Mouse (Mus musculus) midbrain, embryonic 11.5 days (tissue): ENCODE data around the gene Spata33. TPM values are rescaled to one million over a fixed set of nuclear protein-coding genes. Genes with fewer than 3 reads are reported as not detected.
A peak's percentile ranks its signal among the peaks of the same experiment; 100 is the strongest.

Experiments
- ATAC-seq: fragments of 200-750 bp; cut with Nextera tagmentation; 2 replicates; pipeline ENCODE4 v1.8.0; 2017; ENCODE audit warnings: moderate TSS enrichment, moderate library complexity; ENCODE audit not compliant: low FRiP score
- DNase-seq: peaks from one replicate; pipeline ENCODE4 v3.0.0; 2015; ENCODE audit warnings: low spot score; ENCODE audit errors: missing footprints
- H3K27ac ChIP-seq: fragments of 300-500 bp; sonication (generic); 2 replicates; pipeline ENCODE4 v1.5.1; 2014; ENCODE audit warnings: low read depth, low read length
- H3K27me3 ChIP-seq: fragments of 300-500 bp; sonication (generic); 2 replicates; pipeline ENCODE4 v1.6.1; 2014; ENCODE audit warnings: mild to moderate bottlenecking, low read length, moderate library complexity, mixed read lengths; ENCODE audit not compliant: control insufficient read depth, insufficient read depth
- H3K36me3 ChIP-seq: fragments of 300-500 bp; sonication (generic); 2 replicates; pipeline ENCODE4 v1.6.1; 2014; ENCODE audit warnings: mild to moderate bottlenecking, low read length, moderate library complexity, mixed read lengths; ENCODE audit not compliant: control insufficient read depth, insufficient read depth
- H3K4me1 ChIP-seq: fragments of 300-500 bp; sonication (generic); 2 replicates; pipeline ENCODE4 v1.6.1; 2014; ENCODE audit warnings: low read length; ENCODE audit not compliant: control insufficient read depth, insufficient read depth
- H3K4me2 ChIP-seq: fragments of 300-500 bp; sonication (generic); 2 replicates; pipeline ENCODE4 v1.6.1; 2014; ENCODE audit warnings: mild to moderate bottlenecking, moderate library complexity
- H3K4me3 ChIP-seq: fragments of 300-500 bp; sonication (generic); 2 replicates; pipeline ENCODE4 v1.5.1; 2014; ENCODE audit warnings: low read depth, low read length
- H3K9ac ChIP-seq: fragments of 300-500 bp; sonication (generic); 2 replicates; pipeline ENCODE4 v1.6.1; 2014; ENCODE audit warnings: low read length
- H3K9me3 ChIP-seq: fragments of 300-500 bp; sonication (generic); 2 replicates; pipeline ENCODE4 v1.6.1; 2016; ENCODE audit warnings: low read length; ENCODE audit not compliant: control insufficient read depth
- WGBS: fragments of 180-500 bp; shearing (Covaris S2); extraction: QIAGEN DNeasy Blood & Tissue Kit; methylation state at CpG from one replicate; pipeline ENCODE4 v1.1.7; 2014; 5-methylcytosine and 5-hydroxymethylcytosine counted together
- polyA plus RNA-seq: library from polyadenylated mRNA; unstranded; fragments of >200 nt; fragmentation: Nextera tagmentation; extraction: Ambion mirVana; gene quantifications from 2 replicates; pipeline ENCODE4 v1.2.1, GENCODE M21; 2014

Spata33 gene
- polyA plus RNA-seq, 1 experiment from 2014 or later, result 5.9 TPM

DNA sequence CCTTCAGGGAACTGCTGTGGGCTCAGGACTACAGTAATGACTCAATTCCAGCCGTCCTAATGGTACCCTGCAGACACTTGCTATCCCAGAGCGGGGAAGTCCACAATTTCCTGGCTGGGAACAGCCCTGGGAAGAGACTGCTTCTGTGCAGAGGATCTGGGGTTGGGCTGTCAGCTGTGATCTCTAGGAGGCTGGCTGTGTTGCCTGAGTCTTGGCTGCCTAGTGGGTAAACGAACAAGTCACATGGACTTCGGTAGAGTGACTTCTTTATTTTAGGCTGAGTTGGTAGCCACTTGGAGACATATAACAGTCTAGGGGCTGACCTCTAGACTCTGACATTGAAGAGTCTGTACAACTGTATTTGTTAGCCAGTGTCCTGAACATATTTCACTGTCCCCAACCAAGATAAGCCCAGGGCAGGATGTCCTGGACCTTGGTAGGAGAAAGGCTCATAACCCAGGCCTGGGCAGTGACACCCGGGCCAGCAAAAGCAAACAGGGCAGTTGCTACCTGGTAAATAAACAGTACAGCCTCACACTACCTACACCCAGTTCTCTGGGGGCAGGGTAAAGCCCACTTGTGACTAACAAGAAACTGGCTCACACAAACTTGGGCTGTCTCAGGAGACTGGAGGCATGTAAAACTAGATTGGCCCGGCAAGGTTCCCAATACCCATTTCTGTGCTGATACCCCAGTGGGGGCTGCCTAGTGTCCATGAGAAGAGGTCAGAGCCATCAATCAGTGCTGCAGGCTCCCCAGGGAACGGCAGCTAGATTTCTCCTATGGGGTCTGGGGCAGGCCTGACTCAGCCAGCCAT is 29.7 kb downstream of the Spata33 start:
- ATAC-seq, result no peak
- H3K27ac ChIP-seq, result no peak overlapping the region
- no peaks in the 10 kb centered on the region for H3K9me3 ChIP-seq
- 90% methylated on average over 7 of the region's 7 CpGs for WGBS
- H3K9ac ChIP-seq, result no peak overlapping the region
- H3K4me1 ChIP-seq, result no peaks in the 10 kb centered on the region
- H3K27me3 ChIP-seq, result no peaks in the 10 kb centered on the region
- no peak overlapping the region for H3K4me2 ChIP-seq
- H3K36me3 ChIP-seq, result peaks cover 5% of the 10 kb centered on the region
- DNase-seq, result peak; percentile 72
- no peak overlapping the region for H3K4me3 ChIP-seq

DNA sequence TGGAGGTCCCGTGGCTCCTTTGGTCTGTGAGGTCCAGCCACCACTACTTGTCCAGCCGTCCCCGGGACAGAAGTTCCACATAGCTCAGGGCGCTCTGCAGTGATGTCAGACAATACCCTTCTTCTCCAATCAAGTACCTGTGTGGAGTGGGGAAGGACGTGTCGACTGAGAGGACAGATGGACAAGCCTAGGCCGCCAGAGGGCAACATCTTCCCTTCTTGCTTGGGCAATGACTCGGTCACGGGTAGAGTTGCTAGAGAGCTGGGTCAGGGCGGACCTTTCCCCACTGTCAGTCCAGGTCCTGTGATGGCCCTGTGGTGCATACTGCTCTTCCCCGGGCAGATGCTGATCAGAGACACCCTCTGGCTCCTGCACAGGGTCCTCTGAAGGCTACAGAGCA is 30.4 kb downstream of the Spata33 start:
- Histone ChIP-seq H3K4me2 (no peak overlapping the region), H3K9me3 (no peaks in the 10 kb centered on the region), H3K27me3 (no peaks in the 10 kb centered on the region), H3K27ac (no peak overlapping the region), H3K9ac (no peak overlapping the region), H3K4me3 (no peak overlapping the region), H3K4me1 (no peaks in the 10 kb centered on the region), H3K36me3 (peaks cover 12% of the 10 kb centered on the region)
- 63% methylated on average over 11 of the region's 11 CpGs for WGBS
- ATAC-seq (no peak), DNase-seq (peak; percentile 72)

DNA sequence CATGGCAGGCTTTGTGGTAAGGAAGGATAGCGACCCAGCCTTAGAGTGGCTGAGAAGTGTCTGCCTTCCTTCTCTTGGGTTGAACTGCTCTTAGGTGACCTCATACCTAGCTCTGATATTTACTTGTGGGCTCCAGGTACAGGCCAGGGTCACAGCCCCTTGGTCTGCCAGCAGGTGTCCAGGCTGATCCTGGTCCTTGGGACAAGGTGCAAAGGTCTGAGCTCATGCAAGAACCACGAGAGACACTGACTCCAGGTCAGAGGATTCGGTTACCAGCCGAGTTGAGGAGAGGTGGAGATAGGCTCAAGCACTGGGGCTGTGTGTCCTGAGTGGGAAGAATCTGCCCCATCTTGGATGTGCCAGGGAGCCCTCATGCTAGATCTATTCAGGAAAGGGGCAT is 31.8 kb downstream of the Spata33 start:
- peaks cover 18% of the 10 kb centered on the region for H3K36me3 ChIP-seq
- H3K9ac ChIP-seq, result no peak overlapping the region
- ATAC-seq, result no peak
- no peak overlapping the region for H3K4me2 ChIP-seq
- 98% methylated on average over 4 of the region's 4 CpGs for WGBS
- H3K27me3 ChIP-seq, result no peaks in the 10 kb centered on the region
- no peak overlapping the region for H3K4me3 ChIP-seq
- peak; percentile 75 for DNase-seq
- H3K9me3 ChIP-seq, result no peaks in the 10 kb centered on the region
- H3K27ac ChIP-seq, result no peak overlapping the region
- no peaks in the 10 kb centered on the region for H3K4me1 ChIP-seq

DNA sequence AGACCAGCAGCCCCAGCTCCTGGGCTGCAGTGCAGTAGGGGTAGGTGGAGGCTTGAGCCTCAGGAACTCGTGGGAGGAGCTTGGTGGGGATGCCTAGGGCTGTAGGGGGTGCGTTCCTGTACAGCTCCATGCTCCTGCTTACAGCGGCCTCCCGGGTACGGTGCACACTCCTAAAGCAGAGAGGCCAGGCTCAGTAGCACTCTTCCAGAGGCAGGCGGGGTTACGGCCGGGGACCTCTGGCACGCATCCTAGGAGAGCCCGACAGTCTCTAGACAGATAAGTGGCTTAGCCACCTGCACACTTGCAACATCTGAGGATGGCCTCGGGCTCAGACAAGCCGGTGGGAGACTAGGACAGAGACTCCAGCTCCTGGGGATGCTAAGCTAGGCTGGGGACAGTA is 32.9 kb downstream of the Spata33 start:
- H3K36me3 ChIP-seq, result peaks cover 23% of the 10 kb centered on the region
- H3K9ac ChIP-seq, result no peak overlapping the region
- no peaks in the 10 kb centered on the region for H3K27me3 ChIP-seq
- no peak overlapping the region for H3K4me3 ChIP-seq
- 95% methylated on average over 12 of the region's 12 CpGs for WGBS
- H3K9me3 ChIP-seq, result no peaks in the 10 kb centered on the region
- DNase-seq (peak; percentile 47), ATAC-seq (no peak)
- no peak overlapping the region for H3K27ac ChIP-seq
- no peaks in the 10 kb centered on the region for H3K4me1 ChIP-seq
- no peak overlapping the region for H3K4me2 ChIP-seq

DNA sequence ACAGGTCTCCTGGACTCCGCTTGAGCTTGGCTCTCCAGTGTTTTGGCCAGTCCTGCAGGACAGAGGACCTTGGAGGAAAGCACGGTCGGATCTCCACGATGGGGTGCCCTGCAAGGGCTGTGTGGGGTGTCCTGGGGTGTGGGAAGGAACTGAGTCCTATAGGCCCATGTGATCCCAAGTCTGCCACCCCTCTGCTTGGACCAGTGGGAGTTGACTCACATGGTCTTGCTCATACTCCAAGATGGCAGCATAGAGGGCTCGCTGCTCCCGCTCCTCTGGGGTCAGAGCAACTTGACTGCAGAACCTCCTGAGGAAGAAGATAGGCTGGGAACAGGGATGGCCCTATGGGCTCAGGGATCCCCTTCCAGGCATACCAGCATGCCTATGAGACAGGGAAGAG is 35.1 kb downstream of the Spata33 start:
- whole genome bisulfite sequencing, result 95% methylated on average over 6 of the region's 6 CpGs

DNA sequence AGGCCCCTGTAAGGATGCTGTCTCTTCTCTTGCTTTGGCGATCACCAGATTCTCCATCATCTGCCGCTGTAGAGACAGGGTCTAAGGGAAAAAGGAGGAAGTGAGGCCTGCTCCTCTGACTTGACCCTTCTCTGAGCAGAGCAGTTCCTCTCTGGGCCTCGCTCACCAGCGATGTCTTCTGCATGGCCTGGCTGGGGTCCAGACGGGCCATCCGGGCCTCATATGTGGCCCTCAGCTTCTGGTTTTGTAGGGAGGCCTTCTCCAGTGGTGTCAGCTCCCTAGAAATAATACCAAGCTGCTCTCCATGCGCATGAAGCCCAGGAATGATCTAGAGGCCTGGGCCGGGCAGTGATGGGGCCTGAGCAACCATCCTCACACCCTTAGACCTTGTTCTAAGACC is 36.0 kb downstream of the Spata33 start:
- Histone ChIP-seq H3K4me2 (no peak overlapping the region), H3K27ac (no peak overlapping the region), H3K4me3 (no peak overlapping the region), H3K4me1 (peaks cover 7% of the 10 kb centered on the region), H3K27me3 (no peaks in the 10 kb centered on the region), H3K9ac (no peak overlapping the region), H3K9me3 (no peaks in the 10 kb centered on the region), H3K36me3 (peaks cover 25% of the 10 kb centered on the region)
- no peak for ATAC-seq
- WGBS, result 92% methylated on average over 8 of the region's 8 CpGs
- peak; percentile 23 for DNase-seq

More for the DNA sequence above, 35.1 kb downstream of the Spata33 start:
- H3K27me3 ChIP-seq, result no peaks in the 10 kb centered on the region
- H3K27ac ChIP-seq, result no peak overlapping the region
- H3K4me2 ChIP-seq, result no peak overlapping the region
- no peaks in the 10 kb centered on the region; the same call in none of the 2 replicates for H3K4me1 ChIP-seq
- peaks cover 25% of the 10 kb centered on the region for H3K36me3 ChIP-seq
- H3K9ac ChIP-seq, result no peak overlapping the region
- no peaks in the 10 kb centered on the region for H3K9me3 ChIP-seq
- ATAC-seq, result no peak
- no peak overlapping the region for H3K4me3 ChIP-seq
- DNase-seq, result peak; percentile 17

DNA sequence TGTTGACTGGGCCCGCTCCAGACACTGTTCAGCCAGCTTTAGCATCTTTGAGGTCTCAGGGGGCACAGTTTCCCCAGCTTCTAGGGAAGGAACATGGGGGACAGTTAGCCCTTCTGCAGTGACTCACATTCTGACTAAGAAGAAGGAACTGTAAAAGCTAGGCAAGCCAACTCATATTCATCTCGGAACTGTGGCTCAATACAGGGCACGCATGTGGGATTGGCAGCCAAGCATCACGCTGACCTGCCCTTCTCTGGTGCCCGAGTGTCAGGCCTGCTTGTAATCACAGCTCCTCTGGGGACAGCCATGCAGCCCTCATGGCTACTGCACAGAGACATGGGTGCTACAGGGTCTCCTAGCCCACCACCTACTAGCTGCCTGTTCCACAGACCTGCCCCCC is 38.3 kb downstream of the Spata33 start:
- H3K4me2 ChIP-seq, result no peak overlapping the region
- peak; percentile 54 for DNase-seq
- H3K9ac ChIP-seq, result no peak overlapping the region
- H3K27ac ChIP-seq, result no peak overlapping the region
- peaks cover 15% of the 10 kb centered on the region for H3K4me1 ChIP-seq
- WGBS, result 95% methylated on average over 5 of the region's 5 CpGs
- peaks cover 25% of the 10 kb centered on the region for H3K36me3 ChIP-seq
- H3K9me3 ChIP-seq, result no peaks in the 10 kb centered on the region
- no peaks in the 10 kb centered on the region for H3K27me3 ChIP-seq
- no peak for ATAC-seq
- H3K4me3 ChIP-seq, result no peak overlapping the region

DNA sequence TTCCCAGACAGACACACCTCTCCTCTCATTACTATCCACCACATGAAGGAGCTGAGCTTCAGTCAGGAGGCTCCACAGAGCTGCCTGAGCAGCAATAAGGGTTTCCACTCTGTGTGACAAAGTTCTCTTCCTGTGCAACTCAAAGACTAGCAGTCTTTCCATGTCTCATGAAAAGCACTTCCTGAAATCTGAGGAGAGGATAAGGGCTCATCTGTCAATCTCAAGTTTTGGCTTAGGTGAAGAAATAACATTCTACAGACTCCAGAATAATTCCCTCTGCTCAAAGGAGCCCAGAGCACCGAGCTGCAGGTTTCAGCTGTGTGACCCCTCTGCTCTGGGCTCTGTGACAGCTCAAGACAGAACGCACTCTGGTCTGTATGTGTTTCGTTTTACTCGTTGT is 40.3 kb downstream of the Spata33 start:
- WGBS, result 71% methylated on average over 4 of the region's 4 CpGs
- Histone ChIP-seq H3K27me3 (no peaks in the 10 kb centered on the region), H3K9ac (peak overlapping the region; percentile 97), H3K4me2 (peak overlapping the region; percentile 96), H3K9me3 (no peaks in the 10 kb centered on the region), H3K36me3 (peaks cover 19% of the 10 kb centered on the region), H3K4me1 (peaks cover 15% of the 10 kb centered on the region), H3K27ac (no peak overlapping the region), H3K4me3 (peak overlapping the region; percentile 97)
- ATAC-seq (no peak), DNase-seq (no peak)

DNA sequence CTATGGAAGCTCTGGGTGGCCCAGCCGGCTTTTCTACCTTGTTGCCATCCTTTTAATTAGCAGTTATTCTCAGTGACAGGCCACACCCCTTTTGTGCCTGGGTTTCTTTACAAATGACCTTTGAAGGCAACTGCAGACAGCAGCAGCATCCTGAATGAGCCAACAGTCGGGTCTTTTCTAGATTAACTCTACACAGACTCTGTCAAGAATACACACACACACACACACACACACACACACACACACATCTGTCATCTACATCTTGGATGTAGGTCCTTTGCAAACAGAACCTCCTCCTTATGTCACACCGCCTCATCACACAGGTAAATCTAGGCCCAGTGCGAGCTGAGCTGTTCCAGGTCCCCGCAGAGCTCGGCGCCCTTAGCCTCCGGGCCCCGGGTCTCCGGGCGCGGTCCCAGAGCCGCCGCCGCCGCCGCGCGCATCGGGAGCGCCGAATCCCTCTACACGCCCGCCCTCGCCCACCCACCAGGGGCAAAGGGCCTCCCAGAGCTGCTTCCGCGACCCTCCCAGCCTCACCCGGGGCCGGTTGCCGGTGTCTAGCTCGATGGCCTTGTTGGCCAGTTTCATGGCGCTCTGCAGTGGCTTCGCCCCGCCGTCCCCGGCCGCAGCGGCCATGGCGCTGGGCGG is 40.9 kb downstream of the Spata33 start:
- WGBS, result under 1% methylated on average over 32 of the region's 40 CpGs
- Histone ChIP-seq H3K4me2 (peak overlapping the region; percentile 96), H3K9me3 (no peaks in the 10 kb centered on the region), H3K9ac (peak overlapping the region; percentile 97), H3K27ac (peak overlapping the region; percentile 75; the same call in 1 of the 2 replicates), H3K27me3 (no peaks in the 10 kb centered on the region), H3K36me3 (peaks cover 19% of the 10 kb centered on the region; the same call in 1 of the 2 replicates), H3K4me1 (peaks cover 15% of the 10 kb centered on the region), H3K4me3 (peak overlapping the region; percentile 97)
- ATAC-seq (no peak; the same call in none of the 2 replicates), DNase-seq (no peak)
